Mouse (Mus musculus) intestine, embryonic 14.5 days (tissue): Measurements from ENCODE around the gene Rpl22. TPM values are rescaled to one million over a fixed set of nuclear protein-coding genes. Genes with fewer than 3 reads are reported as not detected.
A peak's percentile ranks its signal among the peaks of the same experiment; 100 is the strongest.

Experiments used
- ATAC-seq: fragments of 200-750 bp; cut with Nextera tagmentation; replicated peaks from 2 replicates; pipeline ENCODE4 v1.8.0; 2017; ENCODE audit warnings: low read depth, moderate number of reproducible peaks, moderate TSS enrichment, moderate library complexity; ENCODE audit not compliant: low FRiP score, low TSS enrichment
- DNase-seq: peaks from one replicate; pipeline ENCODE4 v3.0.0-alpha.2; 2018; ENCODE audit warnings: low spot score
- H3K27ac ChIP-seq: fragments of 300-500 bp; sonication (generic); 2 replicates; pipeline ENCODE4 v1.5.1; 2014; ENCODE audit warnings: low read depth, mild to moderate bottlenecking, control low read depth
- H3K27me3 ChIP-seq: fragments of 300-500 bp; sonication (generic); replicated peaks from 2 replicates; pipeline ENCODE4 v1.6.1; 2014; ENCODE audit warnings: low read length, control low read depth; ENCODE audit not compliant: control insufficient read depth, insufficient read depth
- H3K36me3 ChIP-seq: fragments of 300-500 bp; sonication (generic); 2 replicates; pipeline ENCODE4 v1.6.1; 2014; ENCODE audit warnings: low read length, control low read depth; ENCODE audit not compliant: control insufficient read depth, insufficient read depth
- H3K4me1 ChIP-seq: fragments of 300-500 bp; sonication (generic); replicated peaks from 2 replicates; pipeline ENCODE4 v1.6.1; 2014; ENCODE audit warnings: low read length, control low read depth, mixed read lengths; ENCODE audit not compliant: control insufficient read depth, insufficient read depth
- H3K4me2 ChIP-seq: fragments of 300-500 bp; sonication (generic); 2 replicates; pipeline ENCODE4 v1.6.1; 2014; ENCODE audit warnings: low read length
- H3K4me3 ChIP-seq: fragments of 300-500 bp; sonication (generic); 2 replicates; pipeline ENCODE4 v1.5.1; 2014; ENCODE audit warnings: low read depth, low read length, control low read depth, mixed read lengths
- H3K9ac ChIP-seq: fragments of 300-500 bp; sonication (generic); 2 replicates; pipeline ENCODE4 v1.6.1; 2014; ENCODE audit warnings: mild to moderate bottlenecking, low read length
- H3K9me3 ChIP-seq: fragments of 300-500 bp; sonication (generic); 2 replicates; pipeline ENCODE4 v1.6.1; 2016; ENCODE audit warnings: low read length, control low read depth; ENCODE audit not compliant: control insufficient read depth
- WGBS: fragments of 180-500 bp; shearing (Covaris S2); extraction: QIAGEN DNeasy Blood & Tissue Kit; methylation state at CpG from one replicate; pipeline ENCODE4 v1.1.7; 2014; 5-methylcytosine and 5-hydroxymethylcytosine counted together
- polyA plus RNA-seq: library from polyadenylated mRNA; unstranded; fragments of >200 nt; fragmentation: Nextera tagmentation; extraction: Ambion mirVana; gene quantifications from 2 replicates; pipeline ENCODE4 v1.2.1, GENCODE M21; 2014

The Rpl22 gene
- polyA plus RNA-seq, 1 experiment from 2014 or later, result 504 TPM

- peaks cover 7% of the 10 kb centered on the region for H3K4me1 ChIP-seq
- WGBS, result 94% methylated on average over 10 of the region's 10 CpGs
- no peaks in the 10 kb centered on the region for H3K27me3 ChIP-seq
- H3K9ac ChIP-seq, result no peak overlapping the region
- no peak for DNase-seq
- H3K36me3 ChIP-seq, result peaks cover 44% of the 10 kb centered on the region
- H3K9me3 ChIP-seq, result no peaks in the 10 kb centered on the region
- no peak overlapping the region for H3K27ac ChIP-seq
- no peak for ATAC-seq
- no peak overlapping the region for H3K4me3 ChIP-seq
- H3K4me2 ChIP-seq, result no peak overlapping the region
Observed at GRCm38 (mm10) chr4:152303172-152303571, 22.4 kb upstream of the Rpl22 start.

- DNase-seq, result no peak
- Histone ChIP-seq H3K27ac (no peak overlapping the region), H3K9me3 (no peaks in the 10 kb centered on the region), H3K4me3 (no peak overlapping the region), H3K9ac (no peak overlapping the region), H3K4me1 (no peaks in the 10 kb centered on the region), H3K27me3 (no peaks in the 10 kb centered on the region), H3K36me3 (peaks cover 47% of the 10 kb centered on the region), H3K4me2 (no peak overlapping the region)
- WGBS, result 92% methylated on average over 6 of the region's 6 CpGs
- ATAC-seq, result no peak
Observed at GRCm38 (mm10) chr4:152304685-152305084, 20.9 kb upstream of the Rpl22 start.

GRCm38 (mm10) chr4:152305991-152306390 lies 19.6 kb upstream of the Rpl22 start:
- DNase-seq, result no peak
- ATAC-seq, result no peak
- 80% methylated on average over 6 of the region's 6 CpGs for WGBS
- Histone ChIP-seq H3K36me3 (peaks cover 35% of the 10 kb centered on the region), H3K4me1 (no peaks in the 10 kb centered on the region), H3K27ac (no peak overlapping the region), H3K27me3 (peaks cover 6% of the 10 kb centered on the region), H3K9me3 (no peaks in the 10 kb centered on the region), H3K9ac (no peak overlapping the region), H3K4me2 (no peak overlapping the region), H3K4me3 (no peak overlapping the region)

GRCm38 (mm10) chr4:152307542-152307941 lies 18.0 kb upstream of the Rpl22 start:
- no peak for ATAC-seq

GRCm38 (mm10) chr4:152312186-152312585 lies 13.4 kb upstream of the Rpl22 start:
- H3K36me3 ChIP-seq, result peaks cover 4% of the 10 kb centered on the region; the same call in 1 of the 2 replicates
- H3K27me3 ChIP-seq, result peaks cover 67% of the 10 kb centered on the region
- no peak overlapping the region for H3K27ac ChIP-seq
- H3K4me3 ChIP-seq, result no peak overlapping the region
- DNase-seq (no peak), ATAC-seq (peak; percentile 26; the same call in 1 of the 2 replicates)
- H3K9me3 ChIP-seq, result no peaks in the 10 kb centered on the region
- H3K9ac ChIP-seq, result no peak overlapping the region
- 3% methylated on average over 14 of the region's 14 CpGs for WGBS
- peak overlapping the region; percentile 65 for H3K4me2 ChIP-seq
- peaks cover 17% of the 10 kb centered on the region; the same call in 1 of the 2 replicates for H3K4me1 ChIP-seq

More at GRCm38 (mm10) chr4:152307542-152307941, 18.0 kb upstream of the Rpl22 start:
- Histone ChIP-seq H3K4me1 (0 out of 2 replicates have a peak, but pooled peaks cover 2% of the 10 kb centered on the region), H3K4me2 (no peak overlapping the region), H3K9me3 (no peaks in the 10 kb centered on the region), H3K27ac (no peak overlapping the region), H3K4me3 (no peak overlapping the region), H3K36me3 (peaks cover 30% of the 10 kb centered on the region), H3K27me3 (peaks cover 21% of the 10 kb centered on the region), H3K9ac (no peak overlapping the region)
- WGBS, result 84% methylated on average over 9 of the region's 9 CpGs
- DNase-seq, result no peak

- DNase-seq (peak; percentile 77), ATAC-seq (peak; percentile 26; the same call in 1 of the 2 replicates)
- Histone ChIP-seq H3K27ac (no peak overlapping the region), H3K4me3 (peak overlapping the region; percentile 27), H3K4me1 (peaks cover 17% of the 10 kb centered on the region), H3K27me3 (peaks cover 72% of the 10 kb centered on the region), H3K9me3 (no peaks in the 10 kb centered on the region), H3K36me3 (peaks cover 4% of the 10 kb centered on the region; the same call in 1 of the 2 replicates), H3K9ac (no peak overlapping the region), H3K4me2 (peak overlapping the region; percentile 65)
- WGBS, result under 1% methylated on average over 29 of the region's 29 CpGs
Observed at GRCm38 (mm10) chr4:152313211-152313632, 12.3 kb upstream of the Rpl22 start.

- H3K36me3 ChIP-seq, result 0 out of 2 replicates have a peak, but pooled peaks cover under 1% of the 10 kb centered on the region
- no peak overlapping the region; the same call in 1 of the 2 replicates for H3K4me2 ChIP-seq
- no peak overlapping the region for H3K27ac ChIP-seq
- peaks cover 74% of the 10 kb centered on the region for H3K27me3 ChIP-seq
- DNase-seq (no peak), ATAC-seq (no peak; the same call in 1 of the 2 replicates)
- H3K4me3 ChIP-seq, result no peak overlapping the region
- H3K4me1 ChIP-seq, result peaks cover 17% of the 10 kb centered on the region
- no peak overlapping the region for H3K9ac ChIP-seq
- H3K9me3 ChIP-seq, result no peaks in the 10 kb centered on the region
Observed at GRCm38 (mm10) chr4:152313934-152314333, 11.6 kb upstream of the Rpl22 start.

GRCm38 (mm10) chr4:152315498-152316213 lies 9.9 kb upstream of the Rpl22 start:
- Histone ChIP-seq H3K4me1 (peaks cover 17% of the 10 kb centered on the region), H3K4me2 (peak overlapping the region; percentile 46), H3K9me3 (no peaks in the 10 kb centered on the region), H3K27ac (no peak overlapping the region), H3K36me3 (no peaks in the 10 kb centered on the region), H3K4me3 (peak overlapping the region; percentile 25), H3K27me3 (peaks cover 70% of the 10 kb centered on the region), H3K9ac (no peak overlapping the region)
- ATAC-seq (no peak), DNase-seq (no peak)
- 2% methylated on average over 43 of the region's 43 CpGs for WGBS

- H3K4me1 ChIP-seq, result peaks cover 15% of the 10 kb centered on the region
- WGBS, result 69% methylated on average over 6 of the region's 6 CpGs
- no peak for ATAC-seq
- no peak overlapping the region for H3K27ac ChIP-seq
- no peaks in the 10 kb centered on the region for H3K36me3 ChIP-seq
- H3K9me3 ChIP-seq, result no peaks in the 10 kb centered on the region
- peak overlapping the region; percentile 8; the same call in 1 of the 2 replicates for H3K4me2 ChIP-seq
- no peak overlapping the region for H3K9ac ChIP-seq
- peaks cover 52% of the 10 kb centered on the region for H3K27me3 ChIP-seq
- no peak for DNase-seq
- H3K4me3 ChIP-seq, result no peak overlapping the region
Observed at GRCm38 (mm10) chr4:152317631-152318033, 7.9 kb upstream of the Rpl22 start.
